Mouse (Mus musculus) mesoderm, embryonic 11.5 days (tissue): ENCODE results near the gene Lysmd4.

Source experiments
- DNase-seq: peaks from one replicate; pipeline ENCODE4 v3.0.0-alpha.2; 2012; ENCODE audit warnings: low read depth, low spot score

Gene Lysmd4

DNA sequence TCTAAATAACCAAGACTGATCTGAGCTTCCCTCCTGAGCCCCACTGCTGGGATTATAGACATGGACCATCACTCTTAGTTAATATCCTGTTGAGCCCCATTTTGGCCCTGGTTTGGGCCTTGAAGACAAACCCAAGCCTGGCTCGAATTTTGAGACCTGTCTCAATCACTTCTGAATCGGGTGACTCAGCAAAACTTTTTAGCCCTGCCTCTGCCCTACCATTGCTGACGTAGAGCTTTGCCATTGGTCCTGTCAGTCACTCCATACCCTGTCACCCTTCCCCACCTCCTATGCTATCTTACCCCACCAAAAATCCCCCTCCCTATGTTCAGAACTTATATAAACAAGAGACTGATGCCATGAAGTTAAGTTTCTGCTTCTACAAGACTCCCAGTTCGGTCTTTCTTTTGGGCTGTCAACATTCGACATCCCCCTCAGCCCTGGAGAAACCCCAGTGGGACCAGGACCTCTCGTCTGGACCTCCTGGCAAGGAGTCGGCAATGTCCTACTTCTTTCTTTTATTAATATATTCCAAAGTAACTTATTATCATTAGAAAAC, 119.8 kb downstream of the Lysmd4 start:
- DNase-seq: no peak

DNA sequence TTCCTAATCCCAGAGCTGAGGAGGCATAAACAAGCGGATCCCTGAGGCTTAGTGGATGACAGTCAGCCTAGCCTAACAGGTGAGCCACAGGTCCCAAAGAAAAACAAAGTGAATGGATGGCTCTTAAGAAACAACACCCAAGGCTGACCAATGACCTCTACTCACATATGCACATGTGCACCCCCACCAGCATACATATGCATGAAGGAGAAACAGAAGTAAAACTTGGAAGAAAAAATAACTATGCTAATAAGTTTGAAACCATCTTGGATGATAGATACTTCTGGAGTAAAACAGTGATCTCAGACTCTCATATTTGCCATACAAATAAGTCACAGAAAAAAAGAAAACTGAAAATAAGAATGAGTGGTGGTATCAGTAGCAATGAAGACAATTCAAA, 122.1 kb downstream of the Lysmd4 start:
- DNase-seq: no peak

GRCm38 (mm10) chr7:67352989-67353388, 130.6 kb downstream of the Lysmd4 start:
- no peak for DNase-seq

- DNase-seq: no peak
Observed at GRCm38 (mm10) chr7:67353667-67354066, 131.3 kb downstream of the Lysmd4 start.

GRCm38 (mm10) chr7:67355870-67356269, 133.5 kb downstream of the Lysmd4 start:
- no peak for DNase-seq
